Mouse (Mus musculus) adipose tissue, adult 10 weeks (tissue): ENCODE measurements around the gene Zfp612. TPM values are rescaled to one million over a fixed set of nuclear protein-coding genes. Genes with fewer than 3 reads are reported as not detected.

Experiments used
- polyA plus RNA-seq: library from polyadenylated mRNA; stranded (reverse); fragments of 350-450 nt; fragmentation: Illumina TruSeq; extraction: RNeasy Lipid Tissue Mini Kit (QIAGEN cat#74804); gene quantifications from one replicate; pipeline ENCODE4 v1.2.3, GENCODE M21; 2014; ENCODE audit warnings: low read depth, low replicate concordance

Zfp612 gene
- polyA plus RNA-seq: 11.3 TPM

DNA sequence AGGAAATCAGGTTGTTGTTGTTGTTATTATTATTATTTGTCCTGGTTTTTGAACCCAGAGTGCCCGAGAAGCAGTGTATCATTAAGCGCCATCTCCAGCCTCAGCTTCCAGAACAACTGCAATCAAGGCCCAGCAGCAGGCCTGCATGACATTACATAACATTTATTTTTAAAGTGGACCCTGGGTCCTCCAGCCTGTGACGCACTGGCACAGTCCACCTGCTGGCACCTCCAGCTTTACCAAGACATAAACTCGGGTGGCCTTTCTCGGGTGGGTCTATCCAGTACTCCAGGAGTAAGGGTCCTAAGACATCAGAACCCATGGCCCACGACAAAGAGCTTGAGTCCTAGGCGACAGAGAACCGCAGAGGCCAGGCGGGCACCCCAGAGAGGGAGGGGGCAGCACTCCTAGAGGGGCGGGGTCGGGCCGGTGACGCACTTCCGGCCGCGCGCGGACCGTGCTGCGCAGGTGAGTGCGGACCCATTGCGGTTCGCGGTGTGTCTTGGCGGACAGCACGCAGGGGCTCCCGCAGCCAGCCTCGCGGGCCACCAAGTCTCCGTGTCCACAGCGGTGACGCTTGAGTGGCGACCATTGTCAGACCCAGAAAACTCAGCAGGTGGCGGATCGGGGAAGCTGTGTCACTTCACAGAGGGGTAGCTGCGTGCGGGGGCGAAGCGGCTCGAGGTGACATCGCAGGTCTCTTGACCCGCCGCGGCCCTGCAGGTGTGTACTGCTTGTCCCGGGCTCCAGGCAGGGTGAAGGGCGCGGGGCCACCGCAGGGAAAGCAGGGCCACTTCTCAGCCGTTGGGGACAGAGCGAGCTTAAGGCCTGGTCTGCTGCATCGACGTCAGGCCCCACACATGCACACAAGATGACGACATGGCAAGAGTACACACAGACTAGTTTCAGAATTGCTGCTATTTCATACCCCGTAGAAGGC is at the start of gene Zfp612:
Zfp612 (plus strand) TSS at position 465 of the 940 bp plus-strand sequence.

DNA sequence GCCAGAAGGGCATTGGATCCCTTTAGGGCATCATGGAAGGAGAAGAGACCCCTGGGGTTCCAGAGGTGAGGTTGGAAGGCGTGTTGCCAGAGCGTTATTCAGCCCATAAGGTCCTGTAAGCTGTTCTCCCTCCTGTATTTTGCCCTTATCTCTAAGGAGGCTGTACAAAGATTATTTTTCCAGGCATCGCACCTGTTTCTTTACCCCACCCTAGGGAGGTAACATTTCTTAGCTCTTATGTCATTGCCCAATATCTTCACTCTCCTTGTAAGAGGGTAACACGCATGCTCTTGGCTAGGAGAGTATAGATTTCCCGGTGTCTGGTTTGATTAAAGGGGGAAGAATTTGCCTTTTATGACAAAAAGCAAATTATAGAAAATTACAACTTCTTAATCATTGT is 39.9 kb upstream of the Zfp612 start, which contains the start of gene Chst4:
Chst4 (minus strand) TSS at position 82 of the 400 bp plus-strand sequence.

DNA sequence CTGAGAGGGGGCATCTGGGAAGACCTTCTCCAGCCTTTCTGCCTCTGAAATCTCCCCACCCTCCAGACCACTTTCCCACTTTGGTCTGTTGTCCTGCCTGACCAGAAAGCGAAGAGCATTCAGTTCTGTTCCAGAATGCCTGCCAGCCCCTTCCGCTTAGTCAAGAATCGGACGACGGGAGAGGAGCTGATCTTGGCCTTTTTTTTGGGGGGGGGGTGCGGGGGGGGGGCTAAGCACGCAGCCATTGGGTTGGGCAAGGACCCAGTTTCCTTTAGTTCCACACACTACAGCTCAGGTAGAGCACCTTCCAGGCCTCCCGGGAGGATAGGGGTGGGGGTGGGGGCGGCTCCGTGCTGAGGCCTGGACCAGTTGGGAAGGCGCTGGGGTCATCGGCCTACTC is 21.4 kb downstream of the Zfp612 start, which contains the start of gene Gm21964:
Gm21964 (plus strand) TSS at position 301 of the 400 bp plus-strand sequence.

DNA sequence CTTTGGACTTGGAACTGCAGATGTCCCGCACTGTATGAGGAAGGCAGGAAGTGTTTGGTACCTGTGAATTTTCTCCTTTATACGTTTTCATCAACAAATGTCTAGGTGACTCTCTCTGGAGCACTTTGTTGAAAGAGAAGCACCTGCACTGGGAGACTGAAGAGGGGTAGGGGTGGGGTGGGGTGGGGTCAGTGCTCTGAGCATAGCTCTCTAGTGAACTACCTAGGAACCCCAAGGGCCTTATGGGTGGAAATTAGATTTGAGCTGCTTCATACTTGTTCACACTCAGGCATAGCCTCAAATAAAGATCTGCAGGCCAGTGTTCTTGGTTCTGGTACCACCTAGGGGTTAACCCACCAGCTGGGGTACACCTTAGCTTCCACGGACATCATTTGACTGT is 23.1 kb downstream of the Zfp612 start, which contains the start of gene Gm17720:
Gm17720 (minus strand) TSS at position 101 of the 400 bp plus-strand sequence.

Other genes starting within 250 kb of the Zfp612 start
- 6.2 TPM for gene Phlpp2, start 211.2 kb upstream of the Zfp612 start, polyA plus RNA-seq
- gene Marveld3, start 117.5 kb upstream of the Zfp612 start, polyA plus RNA-seq: 8.0 TPM
- 0.48 TPM for gene Tat, start 89.3 kb upstream of the Zfp612 start, polyA plus RNA-seq
- gene Chst4, start 40.0 kb upstream of the Zfp612 start, polyA plus RNA-seq: 3.2 TPM
- not detected for gene Gm21964, start 21.5 kb downstream of the Zfp612 start, polyA plus RNA-seq
- not detected for gene Gm17720, start 23.0 kb downstream of the Zfp612 start, polyA plus RNA-seq
- gene Calb2, start 88.5 kb downstream of the Zfp612 start, polyA plus RNA-seq: not detected
- gene Cmtr2, start 135.9 kb downstream of the Zfp612 start, polyA plus RNA-seq: 4.3 TPM
- 1.5 TPM for gene Hydin, start 187.2 kb downstream of the Zfp612 start, polyA plus RNA-seq